Mouse (Mus musculus) hindbrain, embryonic 13.5 days (tissue): ENCODE data around the gene Ccdc9. TPM values are rescaled to one million over a fixed set of nuclear protein-coding genes. Genes with fewer than 3 reads are reported as not detected.

ENCODE experiments used
- ATAC-seq: fragments of 200-750 bp; cut with Nextera tagmentation; 2 replicates; pipeline ENCODE4 v1.8.0; 2017; ENCODE audit warnings: moderate TSS enrichment; ENCODE audit not compliant: low FRiP score
- H3K27ac ChIP-seq: fragments of 300-500 bp; sonication (generic); 2 replicates; pipeline ENCODE4 v1.5.1; 2015; ENCODE audit warnings: inconsistent platforms, mild to moderate bottlenecking, moderate library complexity
- H3K27me3 ChIP-seq: fragments of 300-500 bp; sonication (generic); 2 replicates; pipeline ENCODE4 v1.6.1; 2015; ENCODE audit warnings: mild to moderate bottlenecking, inconsistent platforms
- H3K36me3 ChIP-seq: fragments of 300-500 bp; sonication (generic); 2 replicates; pipeline ENCODE4 v1.6.1; 2015; ENCODE audit warnings: mild to moderate bottlenecking, inconsistent platforms
- H3K4me1 ChIP-seq: fragments of 300-500 bp; sonication (generic); replicated peaks from 2 replicates; pipeline ENCODE4 v1.6.1; 2015; ENCODE audit warnings: inconsistent platforms
- H3K4me2 ChIP-seq: fragments of 300-500 bp; sonication (generic); 2 replicates; pipeline ENCODE4 v1.6.1; 2015; ENCODE audit warnings: inconsistent platforms, mild to moderate bottlenecking, moderate library complexity
- H3K4me3 ChIP-seq: fragments of 300-500 bp; sonication (generic); 2 replicates; pipeline ENCODE4 v1.5.1; 2015; ENCODE audit warnings: mild to moderate bottlenecking, inconsistent platforms
- H3K9ac ChIP-seq: fragments of 300-500 bp; sonication (generic); 2 replicates; pipeline ENCODE4 v1.6.1; 2015; ENCODE audit warnings: mild to moderate bottlenecking, inconsistent platforms
- H3K9me3 ChIP-seq: fragments of 300-500 bp; sonication (generic); 2 replicates; pipeline ENCODE4 v1.6.1; 2016; ENCODE audit warnings: inconsistent platforms
- WGBS: fragments of 180-500 bp; shearing (Covaris S2); methylation state at CpG from one replicate; pipeline ENCODE4 v1.1.7; 2015; 5-methylcytosine and 5-hydroxymethylcytosine counted together
- polyA plus RNA-seq: library from polyadenylated mRNA; unstranded; fragments of >200 nt; fragmentation: Nextera tagmentation; extraction: Ambion mirVana; gene quantifications from 2 replicates; pipeline ENCODE4 v1.2.1, GENCODE M21; 2015

Gene Ccdc9
- polyA plus RNA-seq, 1 experiment from 2014 or later: 23.9 TPM

GRCm38 (mm10) chr7:16298927-16299326 is 12.3 kb upstream of the Ccdc9 start:
- H3K36me3 ChIP-seq: no peaks in the 10 kb centered on the region
- no peaks in the 10 kb centered on the region for H3K9me3 ChIP-seq
- ATAC-seq: no peak
- peak overlapping the region; percentile 68 for H3K9ac ChIP-seq
- H3K27me3 ChIP-seq: no peaks in the 10 kb centered on the region
- H3K4me3 ChIP-seq: peak overlapping the region; percentile 50
- peaks cover 40% of the 10 kb centered on the region for H3K4me1 ChIP-seq
- H3K27ac ChIP-seq: peak overlapping the region; percentile 82
- H3K4me2 ChIP-seq: peak overlapping the region; percentile 85
- WGBS: 71% methylated on average over 5 of the region's 5 CpGs

- WGBS: 57% methylated on average over 2 of the region's 2 CpGs
- Histone ChIP-seq H3K4me2 (0 out of 2 replicates have a peak overlapping the region, but pooled peaks have one; percentile 63), H3K9ac (peak overlapping the region; percentile 66; the same call in 1 of the 2 replicates), H3K36me3 (no peaks in the 10 kb centered on the region), H3K4me1 (peaks cover 40% of the 10 kb centered on the region), H3K27ac (0 out of 2 replicates have a peak overlapping the region, but pooled peaks have one; percentile 56), H3K27me3 (no peaks in the 10 kb centered on the region), H3K9me3 (no peaks in the 10 kb centered on the region), H3K4me3 (no peak overlapping the region; the same call in 1 of the 2 replicates)
- ATAC-seq: no peak
These were observed 11.0 kb upstream of the Ccdc9 start for GRCm38 (mm10) chr7:16297616-16298015.

- Histone ChIP-seq H3K27me3 (no peaks in the 10 kb centered on the region), H3K9ac (peak overlapping the region; percentile 66), H3K27ac (peak overlapping the region; percentile 56), H3K9me3 (no peaks in the 10 kb centered on the region), H3K4me2 (peak overlapping the region; percentile 63), H3K4me1 (peaks cover 40% of the 10 kb centered on the region), H3K4me3 (peak overlapping the region; percentile 37), H3K36me3 (no peaks in the 10 kb centered on the region)
- WGBS: under 1% methylated on average over 22 of the region's 22 CpGs
- peak; percentile 8; the same call in 1 of the 2 replicates for ATAC-seq
These were observed 10.3 kb upstream of the Ccdc9 start for GRCm38 (mm10) chr7:16296766-16297390.

- H3K36me3 ChIP-seq: no peaks in the 10 kb centered on the region
- WGBS: 41% methylated on average over 2 of the region's 2 CpGs
- H3K27me3 ChIP-seq: no peaks in the 10 kb centered on the region
- peak; percentile 0; the same call in 1 of the 2 replicates for ATAC-seq
- H3K9me3 ChIP-seq: no peaks in the 10 kb centered on the region
- no peak overlapping the region for H3K4me3 ChIP-seq
- 0 out of 2 replicates have a peak overlapping the region, but pooled peaks have one; percentile 66 for H3K9ac ChIP-seq
- H3K4me1 ChIP-seq: peaks cover 40% of the 10 kb centered on the region
- H3K4me2 ChIP-seq: peak overlapping the region; percentile 91
- H3K27ac ChIP-seq: peak overlapping the region; percentile 56
These were observed 9.6 kb upstream of the Ccdc9 start for GRCm38 (mm10) chr7:16296146-16296545.

GRCm38 (mm10) chr7:16295321-16295900 is 8.8 kb upstream of the Ccdc9 start:
- Histone ChIP-seq H3K9me3 (no peaks in the 10 kb centered on the region), H3K27me3 (no peaks in the 10 kb centered on the region), H3K36me3 (no peaks in the 10 kb centered on the region), H3K4me3 (peak overlapping the region; percentile 48), H3K4me2 (peak overlapping the region; percentile 91), H3K27ac (peak overlapping the region; percentile 85), H3K4me1 (peaks cover 40% of the 10 kb centered on the region), H3K9ac (peak overlapping the region; percentile 68)
- peak; percentile 33 for ATAC-seq
- 2% methylated on average over 41 of the region's 41 CpGs for WGBS

- Histone ChIP-seq H3K4me2 (peak overlapping the region; percentile 91), H3K9me3 (no peaks in the 10 kb centered on the region), H3K27ac (peak overlapping the region; percentile 85), H3K9ac (peak overlapping the region; percentile 68), H3K27me3 (no peaks in the 10 kb centered on the region), H3K36me3 (no peaks in the 10 kb centered on the region), H3K4me1 (peaks cover 36% of the 10 kb centered on the region), H3K4me3 (peak overlapping the region; percentile 48)
- peak; percentile 53 for ATAC-seq
- under 1% methylated on average over 23 of the region's 23 CpGs for WGBS
These were observed 8.2 kb upstream of the Ccdc9 start for GRCm38 (mm10) chr7:16294837-16295236.

GRCm38 (mm10) chr7:16294346-16294745 is 7.8 kb upstream of the Ccdc9 start:
- no peaks in the 10 kb centered on the region for H3K9me3 ChIP-seq
- no peak overlapping the region for H3K9ac ChIP-seq
- H3K27ac ChIP-seq: no peak overlapping the region
- WGBS: 36% methylated on average over 4 of the region's 4 CpGs
- H3K4me1 ChIP-seq: peaks cover 34% of the 10 kb centered on the region
- no peak for ATAC-seq
- H3K4me2 ChIP-seq: peak overlapping the region; percentile 91
- H3K4me3 ChIP-seq: no peak overlapping the region
- H3K27me3 ChIP-seq: no peaks in the 10 kb centered on the region
- no peaks in the 10 kb centered on the region for H3K36me3 ChIP-seq

GRCm38 (mm10) chr7:16287791-16288190 is 1.2 kb upstream of the Ccdc9 start:
- H3K9ac ChIP-seq: no peak overlapping the region
- H3K4me2 ChIP-seq: no peak overlapping the region
- whole genome bisulfite sequencing: 76% methylated on average over 1 of the region's 1 CpGs
- no peak overlapping the region for H3K27ac ChIP-seq
- H3K4me3 ChIP-seq: no peak overlapping the region
- H3K27me3 ChIP-seq: no peaks in the 10 kb centered on the region
- peaks cover 15% of the 10 kb centered on the region for H3K36me3 ChIP-seq
- ATAC-seq: no peak
- no peaks in the 10 kb centered on the region for H3K9me3 ChIP-seq
- peaks cover 10% of the 10 kb centered on the region for H3K4me1 ChIP-seq

- Histone ChIP-seq H3K9me3 (no peaks in the 10 kb centered on the region), H3K4me3 (peak overlapping the region; percentile 65), H3K4me1 (peaks cover 10% of the 10 kb centered on the region), H3K36me3 (peaks cover 23% of the 10 kb centered on the region), H3K27ac (peak overlapping the region; percentile 96), H3K4me2 (peak overlapping the region; percentile 53), H3K27me3 (no peaks in the 10 kb centered on the region), H3K9ac (peak overlapping the region; percentile 74)
- no peak for ATAC-seq
- 83% methylated on average over 2 of the region's 2 CpGs for WGBS
These were observed 421 bp upstream of the Ccdc9 start for GRCm38 (mm10) chr7:16287016-16287415.

- Histone ChIP-seq H3K36me3 (peaks cover 38% of the 10 kb centered on the region), H3K27me3 (no peaks in the 10 kb centered on the region), H3K4me1 (peaks cover 10% of the 10 kb centered on the region), H3K4me2 (peak overlapping the region; percentile 53), H3K27ac (peak overlapping the region; percentile 96), H3K9me3 (no peaks in the 10 kb centered on the region), H3K9ac (no peak overlapping the region), H3K4me3 (peak overlapping the region; percentile 65)
- 5% methylated on average over 14 of the region's 14 CpGs for WGBS
- peak; percentile 59 for ATAC-seq
These were observed 1.1 kb downstream of the Ccdc9 start for GRCm38 (mm10) chr7:16285450-16286025.

GRCm38 (mm10) chr7:16284904-16285303 is 1.7 kb downstream of the Ccdc9 start:
- H3K9ac ChIP-seq: no peak overlapping the region
- H3K4me1 ChIP-seq: peaks cover 10% of the 10 kb centered on the region
- H3K36me3 ChIP-seq: peaks cover 44% of the 10 kb centered on the region
- no peaks in the 10 kb centered on the region for H3K27me3 ChIP-seq
- 78% methylated on average over 9 of the region's 9 CpGs for WGBS
- H3K4me3 ChIP-seq: no peak overlapping the region
- no peak for ATAC-seq
- H3K27ac ChIP-seq: 0 out of 2 replicates have a peak overlapping the region, but pooled peaks have one; percentile 40
- peak overlapping the region; percentile 53 for H3K4me2 ChIP-seq
- H3K9me3 ChIP-seq: no peaks in the 10 kb centered on the region

GRCm38 (mm10) chr7:16284001-16284400 is 2.6 kb downstream of the Ccdc9 start:
- 92% methylated on average over 8 of the region's 8 CpGs for WGBS
- peaks cover 47% of the 10 kb centered on the region for H3K36me3 ChIP-seq
- H3K27me3 ChIP-seq: no peaks in the 10 kb centered on the region
- H3K4me3 ChIP-seq: no peak overlapping the region
- H3K27ac ChIP-seq: no peak overlapping the region
- no peak overlapping the region for H3K9ac ChIP-seq
- no peak overlapping the region for H3K4me2 ChIP-seq
- no peak for ATAC-seq
- no peaks in the 10 kb centered on the region for H3K9me3 ChIP-seq
- H3K4me1 ChIP-seq: peaks cover 10% of the 10 kb centered on the region
